Mouse (Mus musculus) adrenal gland, adult (tissue): ENCODE results near the gene Paqr8.
A peak's percentile ranks its signal among the peaks of the same experiment; 100 is the strongest.

Experiments
- DNase-seq, 2 experiments: peaks; one replicate each; pipeline ENCODE4 v3.0.0; 2022 to 2023; ENCODE audit warnings: low spot score in 1 of 2; ENCODE audit not compliant: inconsistent age in 2 of 2

Gene Paqr8

GRCm38 (mm10) chr1:20954876-20955275 lies 64.5 kb downstream of the Paqr8 start:
- no peak for DNase-seq

DNA sequence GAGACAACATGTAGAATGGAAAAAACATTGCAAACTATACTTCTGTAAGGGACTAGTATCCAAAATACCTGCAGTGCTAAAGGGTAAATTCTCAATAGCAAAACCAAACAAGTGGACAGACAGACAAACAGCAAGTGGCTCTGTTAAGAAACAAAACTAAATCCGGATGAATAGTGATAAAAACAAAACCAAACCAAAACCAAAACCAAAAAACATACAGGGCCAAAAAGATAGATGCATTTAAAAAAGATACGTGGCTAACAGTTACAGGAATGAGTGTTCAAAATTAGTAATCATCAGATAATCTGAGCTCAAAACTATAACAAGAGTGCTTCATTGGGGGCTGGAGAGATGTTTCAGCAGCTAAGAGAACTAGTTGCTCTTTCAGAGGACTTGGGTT lies 79.2 kb downstream of the Paqr8 start:
- DNase-seq = no peak

GRCm38 (mm10) chr1:20973389-20973788 lies 83.0 kb downstream of the Paqr8 start:
- DNase-seq = no peak

DNA sequence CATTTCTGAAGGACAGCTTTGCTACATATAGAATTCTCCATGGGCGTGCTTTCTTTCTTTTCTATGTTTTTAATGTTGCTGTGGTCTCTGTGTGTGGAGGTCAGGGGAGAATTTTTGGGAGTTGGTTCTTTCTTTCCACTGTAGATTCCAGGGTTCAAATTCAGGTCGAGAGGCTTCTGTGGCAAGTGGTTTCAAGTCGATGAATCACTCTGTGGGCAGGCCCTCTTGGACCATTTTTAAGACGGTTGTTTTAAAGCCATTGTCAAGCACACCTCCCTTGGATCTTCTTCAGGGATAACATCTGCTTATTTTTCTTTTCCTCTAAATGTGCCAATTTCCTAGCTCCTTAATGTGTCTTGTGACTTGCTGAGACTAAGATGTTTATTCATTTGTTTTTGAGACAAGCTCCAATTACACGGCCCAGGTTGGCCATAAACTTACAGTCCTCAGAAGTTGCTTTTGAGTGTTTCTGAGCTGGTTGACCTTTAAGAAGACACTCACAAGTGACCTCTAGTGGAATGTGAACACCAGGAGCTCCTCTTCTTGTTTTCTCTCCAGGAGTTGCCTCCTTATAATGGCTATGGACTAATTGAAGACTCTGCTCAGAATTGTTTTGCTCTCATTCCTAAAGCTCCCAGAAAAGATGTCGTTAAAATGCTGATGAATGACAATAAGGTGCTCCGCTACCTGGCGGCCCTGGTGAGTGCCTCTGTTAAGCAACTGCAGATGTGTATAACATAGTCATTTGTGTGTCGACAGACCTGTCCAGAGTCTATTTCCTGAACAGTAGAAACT lies 84.1 kb downstream of the Paqr8 start:
- DNase-seq = peak in 1 of 2 experiments; percentile 33

DNA sequence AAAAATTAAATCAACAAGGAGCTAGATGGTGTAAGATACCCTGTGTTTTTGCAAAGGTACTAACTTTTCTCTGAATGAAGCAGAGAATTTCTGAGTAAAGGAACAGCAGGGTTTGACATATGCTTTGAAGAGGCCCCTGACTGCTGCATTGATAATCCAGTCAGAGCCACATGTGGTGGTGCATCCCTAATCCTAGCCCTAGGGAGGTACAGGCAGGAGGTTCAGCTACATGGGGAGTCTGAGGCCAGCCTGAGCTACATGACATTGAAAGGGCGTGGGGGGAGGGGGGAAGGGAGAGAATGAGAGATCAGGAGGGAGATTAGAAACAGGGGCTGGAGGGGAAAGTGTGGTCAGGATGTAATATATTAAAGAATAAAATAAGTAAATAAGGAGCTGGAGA lies 90.1 kb downstream of the Paqr8 start:
- no peak for DNase-seq

DNA sequence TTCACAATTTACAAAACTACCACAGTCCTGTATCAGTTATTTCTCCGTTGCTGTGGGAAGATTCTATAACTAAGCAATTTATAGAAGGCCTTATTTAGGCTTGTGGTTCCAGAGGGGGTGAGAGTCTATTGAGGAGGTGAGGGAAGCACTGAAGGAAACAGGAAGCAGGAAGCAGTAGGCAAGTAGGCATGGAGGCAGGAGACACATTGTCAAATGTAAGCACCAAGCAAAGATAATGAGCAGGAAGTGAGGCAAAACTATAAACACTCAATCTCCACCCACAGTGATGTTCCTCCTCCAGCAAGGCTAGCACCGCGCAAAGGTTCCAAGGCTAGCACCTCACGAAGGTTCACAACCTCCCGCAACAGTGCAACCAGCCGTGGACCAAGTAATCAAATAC lies 91.4 kb downstream of the Paqr8 start:
- DNase-seq = no peak

- DNase-seq = no peak
Measured at GRCm38 (mm10) chr1:20984103-20984502, 93.7 kb downstream of the Paqr8 start.

DNA sequence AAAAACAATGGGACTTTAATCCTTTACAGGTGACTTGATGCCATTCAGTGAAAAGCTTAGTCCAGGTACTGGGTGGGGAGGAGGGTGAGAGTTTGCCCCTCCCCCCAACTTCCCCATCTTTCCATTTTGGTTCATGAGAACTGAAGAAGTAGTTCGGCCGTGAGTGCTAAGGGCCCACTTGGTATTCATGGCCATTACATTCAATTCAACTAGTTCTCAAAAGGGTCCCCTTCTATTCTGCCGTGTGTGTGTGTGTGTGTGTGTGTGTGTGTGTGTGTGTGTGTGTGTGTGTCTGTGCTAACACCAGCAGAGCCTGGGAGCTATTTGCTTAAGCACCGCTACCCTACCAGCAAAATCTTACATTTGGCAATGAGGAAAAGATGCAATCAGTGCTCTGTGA lies 94.2 kb downstream of the Paqr8 start:
- DNase-seq = no peak

DNA sequence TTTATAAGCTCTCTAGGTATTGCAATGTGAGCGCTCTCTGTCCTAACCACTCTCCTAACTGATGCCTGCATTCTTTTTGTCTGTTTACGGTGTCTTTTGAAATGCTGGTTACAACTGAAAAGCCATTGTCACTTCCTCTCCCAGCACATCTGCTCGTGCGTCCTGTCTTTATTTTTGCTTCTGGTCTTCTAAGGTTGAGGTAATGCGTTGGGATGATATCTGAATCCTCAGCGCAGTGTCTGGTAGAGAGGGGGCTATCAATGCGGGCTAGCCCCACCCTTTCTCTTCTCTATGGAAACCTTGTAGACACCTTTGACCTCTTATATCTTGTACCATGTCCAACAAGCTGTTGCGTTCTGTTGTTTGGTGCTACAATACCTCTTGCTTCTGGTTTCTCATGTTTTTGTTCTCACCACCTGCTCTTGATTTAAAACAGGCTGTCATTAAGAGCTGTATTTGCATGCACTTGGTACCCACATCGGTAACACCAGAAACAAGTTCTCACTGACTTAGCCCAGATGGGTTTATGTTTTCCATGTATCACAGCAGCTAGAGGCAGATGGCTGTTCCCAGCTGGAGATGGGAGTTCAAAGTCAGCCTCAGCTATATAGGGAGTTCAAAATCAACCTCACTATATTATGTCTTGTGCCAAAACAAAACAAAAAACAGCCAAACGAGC lies 96.1 kb downstream of the Paqr8 start:
- DNase-seq = no peak
